Mouse (Mus musculus) layer of hippocampus, postnatal 14 days (tissue): Measurements from ENCODE around the gene Exoc7. TPM values are rescaled to one million over a fixed set of nuclear protein-coding genes. Genes with fewer than 3 reads are reported as not detected.
"Not testable (repeated sequence)": the region's sequence is repeated elsewhere in the genome, so short reads cannot be mapped to it uniquely, and the experiment has no call there.

Source experiments
- DNase-seq, 2 experiments: peaks; one replicate each; pipeline ENCODE4 v3.0.0; 2021 to 2022; ENCODE audit warnings: low spot score in 2 of 2, mixed read lengths in 1 of 2
- total RNA-seq, 2 experiments: library from RNA; stranded (reverse); gene quantifications; 2 replicates each; pipeline ENCODE4 v1.2.3; 2021

The Exoc7 gene
- total RNA-seq, 2 experiments from 2014 or later: 76.5 to 77.8 TPM

DNA sequence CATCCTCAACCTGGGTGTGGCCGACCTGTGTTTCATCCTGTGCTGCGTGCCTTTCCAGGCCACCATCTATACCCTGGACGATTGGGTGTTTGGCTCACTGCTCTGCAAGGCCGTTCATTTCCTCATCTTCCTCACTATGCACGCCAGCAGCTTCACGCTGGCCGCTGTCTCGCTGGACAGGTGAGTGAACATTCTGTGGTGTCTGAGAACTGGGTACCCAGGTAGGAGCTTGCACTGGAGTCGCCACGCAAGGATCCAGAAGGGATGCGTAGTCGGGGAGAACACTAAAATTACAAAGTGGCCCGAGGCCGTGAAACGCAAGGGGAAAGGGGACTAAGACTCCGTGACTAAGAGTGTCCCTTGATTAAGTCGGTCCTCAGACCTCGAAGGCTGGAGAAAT lies 25.4 kb downstream of the Exoc7 start:
- DNase-seq: no peak

DNA sequence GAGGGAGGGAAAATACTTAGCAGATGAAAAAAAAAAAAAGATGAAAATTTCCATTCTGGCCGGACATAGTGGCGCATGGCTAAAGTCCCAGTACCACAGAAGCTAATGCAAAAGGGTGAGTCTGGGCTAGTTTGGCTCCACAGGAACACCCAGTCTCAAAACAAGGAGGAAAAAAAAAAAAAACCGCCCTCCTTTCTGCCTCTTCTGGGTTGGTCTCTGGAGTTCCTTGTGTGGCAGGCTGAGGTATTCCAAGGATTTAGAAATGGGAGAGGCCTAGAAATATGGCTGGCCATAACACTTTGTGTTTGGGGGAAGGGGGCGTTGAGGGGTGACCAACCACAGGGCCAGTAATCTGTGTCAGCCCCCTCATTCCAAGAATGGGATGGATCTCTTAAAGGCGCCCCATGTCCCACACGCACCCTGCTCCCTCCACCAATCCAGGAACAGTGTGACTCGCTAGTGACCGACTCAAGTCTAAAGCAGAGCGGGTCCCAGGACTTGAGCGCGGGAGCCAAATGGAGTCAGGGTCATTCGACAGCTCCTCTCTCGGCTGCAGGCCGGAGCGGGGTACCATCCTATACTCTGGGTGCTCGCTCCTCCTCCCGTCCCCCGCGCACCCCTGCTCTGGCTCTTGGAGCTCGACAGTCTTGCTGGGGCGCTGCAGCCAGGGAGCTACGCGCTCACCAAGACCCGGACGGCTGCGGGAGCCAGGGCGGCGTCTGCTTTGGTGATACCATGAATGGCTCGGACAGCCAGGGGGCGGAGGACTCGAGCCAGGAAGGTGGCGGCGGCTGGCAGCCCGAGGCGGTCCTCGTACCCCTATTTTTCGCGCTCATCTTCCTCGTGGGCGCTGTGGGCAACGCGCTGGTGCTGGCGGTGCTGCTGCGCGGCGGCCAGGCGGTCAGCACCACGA lies 26.0 kb downstream of the Exoc7 start, which contains the start of gene Galr2:
Gene Galr2, plus strand, starts transcription at position 189 of the 913 bp plus-strand sequence.
- DNase-seq: no peak

DNA sequence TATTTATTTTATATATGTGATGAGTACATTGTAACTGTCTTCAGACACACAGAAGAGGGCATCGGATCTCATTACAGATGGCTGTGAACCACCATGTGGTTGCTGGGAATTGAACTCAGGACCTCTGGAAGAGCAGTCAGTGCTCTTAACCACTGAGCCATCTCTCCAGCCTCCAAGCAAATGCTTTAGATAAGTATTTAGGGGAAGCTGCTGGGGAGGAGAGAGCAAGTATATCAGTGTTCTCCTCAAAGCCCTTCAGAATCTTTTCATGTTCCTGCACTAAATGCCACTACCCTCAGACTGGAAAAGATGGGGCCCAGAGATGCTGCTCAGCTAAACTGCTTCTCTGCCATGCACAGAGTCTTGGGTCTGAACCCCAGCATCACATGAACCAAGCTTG lies 29.8 kb downstream of the Exoc7 start:
- not testable (repeated sequence) for DNase-seq

DNA sequence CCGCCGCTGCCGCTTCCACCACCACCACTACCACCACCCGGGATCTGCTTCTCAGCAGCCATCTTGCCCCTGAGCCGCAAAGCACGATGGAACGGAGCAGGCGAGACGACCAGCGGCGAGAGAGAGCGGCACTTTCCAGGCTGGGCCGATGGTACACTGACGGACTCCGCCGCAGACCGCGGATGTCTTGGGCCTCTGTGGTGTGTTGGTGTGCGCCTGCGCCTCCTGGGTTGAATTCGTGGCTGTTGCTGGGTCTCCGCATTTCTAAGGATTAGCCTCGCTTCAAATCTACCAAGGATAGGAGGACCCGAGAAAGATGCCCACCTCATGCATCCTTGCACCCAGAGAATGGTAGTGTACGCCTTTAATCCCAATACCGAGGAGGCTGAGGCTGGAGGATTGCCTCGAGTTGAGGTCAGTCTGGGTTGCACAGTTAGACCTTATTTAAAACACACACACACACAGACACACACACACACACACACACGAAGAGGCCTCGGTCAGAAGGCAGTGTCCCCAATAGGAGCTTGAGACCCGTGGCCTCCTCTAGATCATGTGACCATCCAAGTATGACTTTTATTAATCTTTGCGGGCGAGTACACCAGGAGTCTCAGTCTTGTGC lies 32.9 kb downstream of the Exoc7 start, which contains the start of gene Srp68:
Gene Srp68, minus strand, starts transcription at position 173 of the 622 bp plus-strand sequence.
- peak; percentile 89 to 95 for DNase-seq

DNA sequence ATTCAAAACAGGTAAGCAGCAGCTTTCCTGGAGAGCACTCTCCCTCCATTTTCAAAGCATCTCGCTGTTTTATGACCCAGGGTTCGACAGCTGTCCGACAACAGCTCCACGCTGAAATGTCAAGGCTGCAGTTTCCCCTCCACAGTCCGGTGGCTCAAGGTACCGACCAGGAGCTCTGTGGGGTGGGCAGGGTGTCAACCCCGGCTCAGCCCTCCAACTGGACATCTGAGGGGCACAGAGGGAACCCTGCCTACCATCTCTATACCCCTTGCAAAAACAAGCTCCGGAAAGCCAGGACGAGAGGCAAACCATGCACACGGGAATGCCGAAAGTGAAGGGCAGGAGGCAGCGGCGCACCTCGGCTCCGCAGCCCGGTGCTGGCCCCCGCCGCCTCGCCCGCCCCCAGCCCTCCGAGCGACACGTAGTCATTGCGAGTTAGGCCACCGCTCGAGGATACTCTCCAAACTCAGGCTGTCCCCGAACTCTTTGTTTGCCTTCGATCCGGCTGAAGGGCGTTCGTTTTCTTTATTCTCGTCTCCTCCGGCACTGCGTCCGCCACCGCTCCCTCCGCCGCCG lies 33.5 kb downstream of the Exoc7 start:
- no peak for DNase-seq

DNA sequence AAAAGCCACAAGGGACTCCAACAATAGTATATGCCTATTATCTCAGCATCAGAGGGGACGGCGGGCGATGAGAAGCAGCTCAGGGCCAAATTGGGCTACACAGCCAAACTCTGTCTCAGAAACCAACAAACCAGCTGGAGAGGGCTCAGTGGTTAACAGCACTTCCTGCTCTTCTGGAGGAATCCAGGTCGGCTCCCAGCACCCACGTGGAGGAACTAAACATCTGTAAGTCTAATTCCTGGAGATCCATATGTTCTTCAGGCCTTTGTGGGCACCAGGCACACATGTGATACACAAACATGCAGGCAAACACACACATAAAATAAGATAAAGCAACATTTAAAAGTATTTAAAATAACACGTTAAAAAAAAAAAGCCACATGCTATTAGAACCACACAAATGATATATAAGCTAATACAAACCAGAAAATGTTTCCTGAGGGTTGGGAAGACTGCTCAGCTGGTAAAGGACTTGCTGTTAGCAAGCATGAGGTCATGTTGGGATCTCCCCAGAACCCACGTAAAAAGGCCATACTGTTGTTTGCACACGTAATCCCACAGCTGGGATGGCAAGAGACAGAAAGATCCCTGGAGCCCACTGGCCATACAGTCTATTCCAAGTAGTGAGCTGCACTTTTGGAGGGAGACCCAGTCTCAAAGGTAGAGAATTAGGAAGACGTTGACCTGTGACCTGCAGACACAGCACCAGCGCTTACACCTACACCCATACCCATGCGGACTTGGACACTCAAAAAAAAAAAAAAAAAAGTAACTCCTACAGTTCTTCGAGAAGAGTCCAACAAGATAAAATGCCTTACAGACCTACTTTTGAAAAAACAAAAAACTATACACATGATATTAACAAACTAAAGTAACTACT lies 34.2 kb downstream of the Exoc7 start:
- no peak for DNase-seq

DNA sequence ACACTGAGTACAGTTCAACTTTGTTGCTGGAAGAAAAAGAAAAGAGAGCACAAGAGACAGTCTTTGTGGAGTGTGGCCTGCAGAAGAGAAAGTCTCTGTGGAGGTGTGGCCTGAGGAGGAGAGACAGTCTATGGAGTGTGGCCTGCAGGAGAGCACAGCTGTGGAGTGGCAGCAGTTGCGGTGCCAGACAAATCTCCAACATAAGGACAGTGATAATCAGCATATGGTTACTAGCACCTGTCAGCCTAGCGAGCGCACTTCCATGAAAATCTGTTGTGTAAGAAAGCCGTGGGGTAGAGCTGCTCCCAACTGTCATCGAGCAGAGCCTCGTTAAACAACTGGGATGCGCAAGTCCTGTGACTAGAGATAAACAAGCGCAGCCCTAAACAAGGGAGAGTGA lies 37.5 kb downstream of the Exoc7 start:
- DNase-seq: no peak

DNA sequence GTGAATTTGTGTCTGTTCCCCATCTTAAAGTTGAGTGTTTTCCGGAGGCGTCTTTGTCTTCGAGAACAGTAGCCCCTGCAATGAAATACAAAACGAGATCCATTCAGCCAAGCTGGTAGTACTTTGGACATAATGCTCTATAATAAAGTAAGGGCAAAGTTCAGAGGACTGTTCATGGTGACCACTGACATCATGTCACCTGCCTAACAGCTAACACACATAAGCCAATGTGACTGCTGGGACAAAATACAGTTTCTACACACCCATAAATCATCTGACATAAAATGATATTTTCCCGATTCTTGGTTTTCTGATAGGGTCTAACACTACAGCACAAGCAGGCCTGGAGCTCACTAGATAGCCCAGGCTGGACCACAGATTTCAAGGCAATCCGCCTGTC lies 38.7 kb downstream of the Exoc7 start:
- no peak for DNase-seq

DNA sequence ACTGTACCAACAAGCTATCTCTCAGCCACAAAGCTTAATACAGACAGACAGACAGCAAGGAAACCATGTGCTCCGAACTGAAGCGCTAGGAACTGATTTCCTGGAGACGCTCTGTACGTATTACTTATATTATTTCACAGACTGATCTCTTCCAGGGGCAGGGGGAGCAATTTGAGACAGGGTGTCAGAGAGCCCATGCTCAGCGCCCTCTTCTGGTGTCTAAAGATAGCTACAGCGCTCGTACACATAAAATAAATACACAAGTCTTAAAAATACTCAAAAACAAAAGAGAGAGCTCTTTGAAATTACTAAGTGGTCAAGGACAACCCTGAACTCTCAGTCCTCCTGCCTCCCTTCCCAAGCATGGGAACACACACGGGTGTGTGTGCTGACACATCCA lies 39.4 kb downstream of the Exoc7 start:
- DNase-seq: no peak

DNA sequence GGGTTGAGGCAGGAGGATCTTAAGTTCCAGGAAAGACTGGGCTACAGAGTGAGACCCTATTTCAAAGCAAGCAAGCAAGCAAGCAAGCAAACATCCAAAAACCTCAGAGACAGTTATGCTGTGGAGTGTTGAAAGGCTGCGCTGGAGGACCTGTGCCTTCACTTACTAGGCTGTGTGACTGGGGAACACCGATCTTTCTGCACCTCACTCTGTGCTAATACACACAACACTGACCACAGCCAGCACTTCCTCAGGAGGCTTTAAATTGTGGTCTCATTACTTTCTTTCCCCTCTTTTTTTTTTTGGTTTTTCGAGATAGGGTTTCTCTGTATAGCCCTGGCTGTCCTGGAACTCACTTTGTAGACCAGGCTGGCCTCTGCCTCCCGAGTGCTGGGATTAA lies 41.2 kb downstream of the Exoc7 start:
- DNase-seq: no peak

DNA sequence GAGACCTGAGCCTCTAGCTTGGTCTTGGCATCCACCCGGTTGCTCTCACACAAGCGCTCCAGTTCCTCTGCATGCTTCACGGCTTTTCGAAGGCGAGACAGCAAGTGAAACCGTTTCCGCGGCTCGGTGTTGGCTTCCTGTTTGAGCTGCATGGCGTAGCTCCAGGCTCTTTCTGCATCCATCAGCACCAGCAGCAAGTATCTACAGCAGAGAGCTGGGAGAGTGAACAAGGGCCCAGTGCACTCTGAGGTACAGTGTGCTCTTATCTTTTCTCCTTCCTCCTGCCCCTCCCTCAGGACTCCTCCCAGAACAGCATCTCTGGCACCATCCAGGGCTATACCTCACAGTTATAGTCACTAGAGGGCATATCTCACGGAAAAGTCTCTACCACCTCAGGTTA lies 41.7 kb downstream of the Exoc7 start:
- no peak for DNase-seq

DNA sequence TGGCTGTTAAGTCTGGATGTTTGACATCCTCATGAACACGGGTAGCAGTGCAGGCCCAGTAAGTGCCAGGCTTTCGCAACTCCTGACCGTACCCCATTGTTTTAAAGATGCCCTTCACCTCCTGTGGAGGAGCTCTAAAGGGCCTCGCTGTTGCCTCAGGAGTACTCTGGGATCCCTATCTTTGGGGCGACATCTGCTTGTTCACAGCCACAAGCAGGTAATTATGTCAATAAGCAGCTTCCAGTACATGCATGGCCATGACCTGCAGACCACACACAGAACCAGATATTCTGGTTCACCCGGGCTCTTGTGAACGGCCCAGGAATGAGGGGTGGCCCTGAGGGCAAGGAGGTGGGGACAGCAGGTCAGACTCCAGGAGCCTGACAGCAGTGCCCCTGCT lies 46.8 kb downstream of the Exoc7 start:
- no peak for DNase-seq

DNA sequence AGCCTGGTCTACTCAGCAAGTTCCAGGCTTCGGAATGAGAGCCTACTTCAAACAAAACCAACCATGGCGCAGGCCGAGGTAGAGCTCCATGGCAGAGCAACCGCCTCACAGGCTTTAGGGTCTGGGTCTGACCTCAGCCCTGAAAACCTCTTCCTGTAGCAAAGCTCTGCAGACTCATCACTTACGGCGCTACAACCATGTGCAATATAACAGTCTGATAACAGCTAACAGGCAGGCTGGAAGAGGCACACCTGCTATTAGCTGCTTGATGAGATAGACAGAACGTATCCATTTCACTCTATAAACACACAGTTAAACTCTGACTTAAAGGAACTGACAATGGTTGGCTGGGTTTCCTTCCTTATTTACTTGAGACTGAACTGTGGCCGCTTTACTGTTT lies 47.6 kb downstream of the Exoc7 start:
- DNase-seq: no peak

DNA sequence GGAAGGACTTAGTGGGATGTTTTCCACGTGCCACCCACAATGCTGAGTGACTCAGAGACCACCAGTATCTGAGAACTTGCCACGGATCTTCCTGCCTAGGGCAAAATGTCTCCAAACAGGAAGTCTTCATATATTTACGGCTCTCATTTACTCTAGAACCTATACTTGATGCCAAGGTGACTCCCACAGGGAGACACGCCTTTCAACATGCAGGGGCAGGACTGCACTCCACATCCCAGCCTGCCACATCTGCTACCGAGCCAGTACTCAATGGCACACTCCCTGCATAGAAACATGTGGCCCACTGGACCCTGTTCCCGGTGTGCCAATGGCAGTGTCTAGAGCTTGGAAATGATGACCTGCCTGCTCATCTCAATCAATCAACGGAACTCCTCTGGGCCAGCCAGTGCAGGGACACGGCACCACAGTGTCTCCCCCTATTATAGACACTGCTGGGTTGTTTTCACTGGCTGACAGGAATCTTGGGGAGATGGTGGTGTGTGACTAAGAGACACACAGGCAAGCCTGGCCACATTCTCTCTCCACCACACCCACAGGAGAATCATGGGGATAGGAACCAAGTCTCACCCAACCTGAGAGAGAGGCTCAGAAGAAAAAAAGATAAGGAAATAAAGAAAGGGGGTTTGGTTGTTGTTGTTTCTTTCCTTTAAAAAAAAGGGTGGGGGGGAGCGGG lies 50.9 kb downstream of the Exoc7 start:
- DNase-seq: no peak

DNA sequence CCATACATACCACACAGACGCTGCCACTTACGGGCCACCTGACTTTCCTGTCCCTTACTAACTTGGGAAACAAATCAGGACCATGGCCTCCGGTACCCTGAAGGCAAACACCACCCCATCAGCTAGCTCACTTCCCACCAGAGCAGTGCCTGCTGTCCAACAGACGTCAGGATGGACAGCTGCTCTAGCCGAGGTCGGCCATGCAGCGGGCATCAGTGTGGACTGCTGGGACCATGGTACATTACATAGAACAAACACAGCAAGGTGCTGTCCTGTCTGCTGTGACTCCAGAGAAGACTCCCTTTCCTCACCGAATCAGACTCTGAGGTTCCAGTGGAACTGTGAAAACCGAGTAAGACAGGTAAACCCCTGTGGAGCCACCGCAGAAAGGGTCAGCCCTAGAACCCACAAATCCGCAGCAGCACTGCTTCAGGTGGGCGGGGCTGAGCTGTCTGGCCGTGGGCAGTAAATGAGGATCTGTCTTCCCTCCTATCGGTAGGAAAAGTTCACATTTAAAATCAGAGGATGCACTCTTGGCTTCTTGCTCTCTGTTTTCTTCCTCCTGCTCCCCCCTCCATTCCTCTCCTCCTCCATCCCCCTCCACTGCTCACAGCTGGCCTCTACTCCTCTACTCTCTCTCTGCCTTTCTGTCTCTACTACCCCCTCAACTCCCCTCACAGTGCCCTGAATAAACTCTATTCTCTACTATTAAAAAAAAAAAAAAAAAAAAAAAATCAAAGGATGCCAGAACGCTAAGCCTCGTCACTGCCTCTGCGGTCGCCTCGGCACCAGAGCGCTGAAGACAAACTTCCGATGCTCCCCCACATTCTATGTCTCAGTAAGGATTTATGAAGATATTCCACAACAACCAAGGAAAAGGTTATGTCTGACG lies 51.7 kb downstream of the Exoc7 start:
- no peak for DNase-seq

DNA sequence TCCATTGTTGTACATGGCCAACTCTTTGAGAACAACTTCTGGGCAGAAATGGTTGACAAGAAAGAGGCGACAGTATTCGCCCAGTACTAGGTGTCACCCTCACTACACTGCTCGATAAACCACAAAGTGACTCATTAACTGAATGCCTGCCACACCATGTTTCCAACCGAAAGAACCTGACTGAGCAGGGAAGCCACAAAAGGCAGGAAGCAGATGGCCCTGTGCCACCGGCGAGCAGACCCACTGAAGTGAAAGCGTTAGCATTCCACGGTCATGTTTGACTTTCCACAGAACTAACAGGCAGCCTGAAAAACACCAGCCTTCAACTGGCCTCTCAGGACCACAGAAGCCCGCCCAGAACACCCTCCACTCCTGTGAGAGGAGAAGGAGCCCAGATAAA lies 52.4 kb downstream of the Exoc7 start:
- DNase-seq: no peak

DNA sequence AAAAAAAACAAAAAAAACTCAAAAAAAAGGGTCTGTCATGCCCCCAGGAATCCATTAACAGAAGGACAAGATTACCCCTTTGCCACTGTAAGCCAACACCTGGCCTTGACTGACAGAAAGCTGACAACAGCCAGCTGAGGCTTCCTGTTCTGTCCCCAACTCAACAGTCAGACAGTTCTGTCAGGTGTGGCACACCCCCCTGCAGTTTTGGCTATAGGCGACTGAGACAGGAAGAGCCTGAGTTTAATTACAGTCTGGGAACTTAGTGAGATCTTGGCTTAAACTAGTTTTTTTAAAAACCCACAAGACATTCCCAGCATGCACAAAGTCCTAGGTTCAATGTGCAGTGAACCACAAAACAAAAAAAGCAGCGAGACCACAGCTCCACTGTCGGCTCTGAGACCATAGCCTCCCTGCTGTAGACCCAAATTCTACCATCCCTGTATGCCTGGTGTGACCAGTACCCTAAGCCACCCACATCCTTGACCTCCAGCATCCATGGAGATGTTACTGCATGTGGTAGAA lies 53.9 kb downstream of the Exoc7 start:
- no peak for DNase-seq

DNA sequence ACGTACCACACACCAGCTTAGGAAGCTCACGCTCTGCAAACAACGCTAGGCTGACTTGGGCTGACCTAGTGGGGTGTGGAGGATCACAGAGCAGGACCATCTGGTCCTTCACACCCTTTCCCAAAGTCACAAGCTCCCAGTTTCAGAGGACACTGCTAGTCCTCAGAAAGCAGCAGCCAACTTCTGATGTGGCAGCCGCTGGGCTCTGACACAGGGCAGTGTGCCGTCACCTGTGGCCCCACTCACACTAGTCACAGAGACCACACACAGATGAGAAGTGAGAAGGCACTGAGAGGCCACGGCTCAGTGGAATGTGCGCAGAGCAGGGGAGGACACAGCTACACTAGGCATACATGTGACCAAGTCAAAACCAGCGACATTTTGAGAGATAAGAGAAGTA lies 56.1 kb downstream of the Exoc7 start:
- DNase-seq: no peak

DNA sequence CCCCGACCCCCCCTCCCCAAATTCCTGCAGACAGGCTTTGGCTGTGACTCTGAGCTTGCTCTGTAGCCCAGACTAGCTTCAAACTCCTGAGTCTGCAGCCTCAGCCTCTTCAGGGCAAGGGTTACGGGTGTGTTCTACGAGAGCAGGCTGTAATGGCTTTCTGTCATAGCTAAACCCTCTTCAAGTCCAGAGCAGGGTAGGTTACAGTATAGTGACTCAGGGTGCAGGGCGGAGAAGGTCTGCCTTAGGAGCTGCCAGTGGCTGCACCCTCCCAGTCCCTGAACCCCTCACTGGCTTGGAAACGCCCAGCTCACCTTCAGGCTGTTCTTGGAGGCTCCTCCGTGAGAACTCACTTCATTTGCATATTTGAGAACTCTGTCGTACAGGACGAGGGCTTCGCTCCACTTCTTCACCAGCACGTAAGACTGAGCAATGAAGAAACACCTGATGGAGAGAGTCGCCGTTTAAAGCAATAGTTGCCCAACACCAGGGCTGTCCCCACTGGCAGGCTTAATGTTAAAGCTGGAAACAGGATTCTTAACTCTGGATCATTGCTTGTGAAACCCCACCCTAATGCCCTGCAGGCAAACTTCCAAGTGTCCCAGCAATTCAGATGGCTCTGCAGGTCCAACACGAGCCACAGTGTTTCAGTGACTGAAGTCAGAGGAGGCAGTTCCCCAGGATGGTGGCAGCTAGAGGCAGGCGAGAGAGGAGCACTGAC lies 59.4 kb downstream of the Exoc7 start:
- no peak for DNase-seq
